Mouse (Mus musculus): ENCODE data around the gene Eral1. TPM values are rescaled to one million over a fixed set of nuclear protein-coding genes. Genes with fewer than 3 reads are reported as not detected.

The Eral1 gene
- polyA plus RNA-seq, 1 experiment, result 18.5 TPM

DNA sequence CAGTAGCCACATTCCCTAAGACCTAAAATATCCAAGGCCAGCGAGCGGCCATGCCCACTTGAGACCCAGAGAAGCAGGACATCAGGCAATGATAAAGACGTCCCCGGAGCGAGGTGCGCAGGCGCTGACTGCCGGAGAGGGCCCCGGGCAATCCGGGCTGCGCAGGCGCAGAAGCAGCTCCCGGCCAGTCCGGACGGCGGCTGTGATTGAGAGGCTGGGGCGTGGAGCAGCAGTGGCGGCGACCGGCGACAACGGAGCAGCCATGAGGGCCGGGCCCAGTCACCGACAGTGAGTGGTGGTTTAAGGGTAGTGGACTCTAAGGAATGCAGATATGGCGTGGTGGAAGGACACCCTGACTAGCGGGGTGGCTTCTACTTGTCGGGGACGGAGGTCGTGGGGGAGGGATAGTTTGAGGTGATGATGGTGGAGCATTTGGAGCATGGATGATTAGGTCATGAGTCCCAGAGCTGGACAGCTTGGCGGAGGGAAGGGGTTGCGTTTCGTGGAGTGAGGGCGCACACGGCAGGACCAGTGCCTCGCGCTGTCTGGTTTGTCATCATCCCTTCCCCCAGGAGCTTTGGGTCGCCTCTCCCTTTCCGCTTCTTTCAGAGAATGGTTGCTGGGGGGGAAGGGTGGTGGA, 14.4 kb upstream of the Eral1 start, which contains the start of gene Fam222b:
Fam222b (plus strand) TSS at position 157 of the 640 bp plus-strand sequence.
- H3K4me1 ChIP-seq (ENCODE audit: control insufficient read depth, insufficient read depth, low read length), result peaks cover 4% of the 10 kb centered on the region; the same call in 1 of the 2 replicates
- TF ChIP-seq POLR2A (IDR thresholded peaks at IDR 0.05; ENCODE audit: low read depth, low read length), result peak; percentile 91
- TF ChIP-seq CTCF (IDR thresholded peaks at IDR 0.05; ENCODE audit: borderline replicate concordance, insufficient read depth, low read length), result no peak
- H3K27ac ChIP-seq (ENCODE audit: insufficient read depth, low read length), result peak within 1 kb of the TSS; percentile 53

DNA sequence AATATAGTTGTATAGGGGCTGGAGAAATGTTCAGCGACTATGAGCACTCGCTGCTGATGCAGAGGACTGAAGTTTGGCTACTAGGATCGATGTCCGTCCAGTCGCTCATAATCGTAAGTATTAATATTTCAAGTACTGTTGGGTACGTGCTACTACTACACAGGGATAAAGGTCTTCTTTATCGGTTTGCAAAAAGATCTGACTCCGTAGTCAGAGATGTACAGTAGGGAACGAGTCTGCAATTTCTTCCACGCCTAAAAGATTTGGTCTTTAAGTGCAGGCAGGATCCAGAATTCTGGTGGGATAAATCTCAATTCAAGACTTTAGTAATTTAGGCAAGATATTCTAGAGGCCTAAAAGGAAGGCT, 13.9 kb upstream of the Eral1 start:
- H3K4me1 ChIP-seq (ENCODE audit: control insufficient read depth, insufficient read depth, low read length), result peaks cover 4% of the 10 kb centered on the region; the same call in 1 of the 2 replicates
- no peak overlapping the region for H3K27ac ChIP-seq (ENCODE audit: insufficient read depth, low read length)
- no peak for TF ChIP-seq POLR2A (IDR thresholded peaks at IDR 0.05; ENCODE audit: low read depth, low read length)
- TF ChIP-seq CTCF (IDR thresholded peaks at IDR 0.05; ENCODE audit: borderline replicate concordance, insufficient read depth, low read length), result no peak
- no peak overlapping the region for H3K4me3 ChIP-seq (ENCODE audit: insufficient read depth, low read length)

More for the DNA sequence above, 14.4 kb upstream of the Eral1 start, which contains the start of gene Fam222b:
- H3K4me3 ChIP-seq (ENCODE audit: insufficient read depth, low read length), result peak within 1 kb of the TSS; percentile 82

DNA sequence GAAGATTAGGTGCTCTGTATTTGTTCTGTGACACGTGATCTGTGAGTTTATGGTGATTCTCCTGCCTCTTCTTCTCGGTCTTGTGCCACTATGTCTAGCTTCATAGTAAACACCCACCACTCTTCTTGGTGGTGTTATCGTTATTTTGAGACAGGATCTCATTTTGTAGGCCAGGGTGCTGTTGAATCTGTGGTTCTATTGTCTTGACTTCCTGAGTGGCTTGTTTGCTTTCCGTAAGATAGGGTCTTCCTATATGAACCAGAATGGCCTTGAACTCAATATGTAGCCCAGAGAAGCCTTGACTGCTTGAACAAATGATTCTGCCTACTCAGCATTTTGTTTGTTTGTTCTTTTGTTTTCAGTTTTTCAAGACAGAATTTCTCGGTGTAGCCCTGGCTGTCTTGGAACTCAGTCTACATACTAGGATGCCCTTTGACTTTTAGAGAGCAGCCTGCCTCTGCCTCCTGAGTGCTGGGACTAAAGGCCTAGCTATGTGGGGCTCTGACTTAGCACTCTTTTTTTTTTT, 7.6 kb upstream of the Eral1 start:
- TF ChIP-seq POLR2A (IDR thresholded peaks at IDR 0.05; ENCODE audit: low read depth, low read length) (no peak), CTCF (IDR thresholded peaks at IDR 0.05; ENCODE audit: borderline replicate concordance, insufficient read depth, low read length) (no peak)
- no peak overlapping the region for H3K4me3 ChIP-seq (ENCODE audit: insufficient read depth, low read length)
- no peaks in the 10 kb centered on the region for H3K4me1 ChIP-seq (ENCODE audit: control insufficient read depth, insufficient read depth, low read length)
- H3K27ac ChIP-seq (ENCODE audit: insufficient read depth, low read length), result no peak overlapping the region

DNA sequence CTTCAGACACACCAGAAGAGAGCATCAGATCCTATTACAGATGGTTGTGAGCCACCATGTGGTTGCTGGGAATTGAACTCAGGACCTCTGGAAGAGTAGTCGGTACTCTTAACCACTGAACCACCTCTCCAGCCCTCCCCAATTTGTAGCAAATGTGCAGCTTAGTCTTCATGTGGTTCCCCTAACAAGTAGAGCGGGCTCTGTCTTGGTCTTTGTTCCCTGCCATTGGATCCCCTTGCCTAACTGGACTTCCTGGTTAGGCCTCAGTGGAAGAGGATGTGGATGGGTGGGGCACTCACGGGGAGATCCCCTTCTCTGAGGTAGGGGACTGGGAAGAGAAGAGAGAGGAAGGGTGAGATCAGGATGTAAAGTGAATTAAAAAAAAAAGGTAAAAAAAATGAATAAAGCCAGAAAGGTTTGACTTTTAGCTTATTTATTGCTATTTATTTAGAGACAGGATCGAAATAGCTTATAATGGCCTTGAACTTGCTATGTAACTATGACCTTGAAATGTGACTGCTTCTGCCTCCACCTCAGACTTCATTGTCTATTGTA, 6.8 kb upstream of the Eral1 start:
- no peak overlapping the region for H3K4me3 ChIP-seq (ENCODE audit: insufficient read depth, low read length)
- H3K4me1 ChIP-seq (ENCODE audit: control insufficient read depth, insufficient read depth, low read length), result no peaks in the 10 kb centered on the region
- TF ChIP-seq CTCF (IDR thresholded peaks at IDR 0.05; ENCODE audit: borderline replicate concordance, insufficient read depth, low read length), result no peak
- no peak for TF ChIP-seq POLR2A (IDR thresholded peaks at IDR 0.05; ENCODE audit: low read depth, low read length)
- H3K27ac ChIP-seq (ENCODE audit: insufficient read depth, low read length), result no peak overlapping the region

DNA sequence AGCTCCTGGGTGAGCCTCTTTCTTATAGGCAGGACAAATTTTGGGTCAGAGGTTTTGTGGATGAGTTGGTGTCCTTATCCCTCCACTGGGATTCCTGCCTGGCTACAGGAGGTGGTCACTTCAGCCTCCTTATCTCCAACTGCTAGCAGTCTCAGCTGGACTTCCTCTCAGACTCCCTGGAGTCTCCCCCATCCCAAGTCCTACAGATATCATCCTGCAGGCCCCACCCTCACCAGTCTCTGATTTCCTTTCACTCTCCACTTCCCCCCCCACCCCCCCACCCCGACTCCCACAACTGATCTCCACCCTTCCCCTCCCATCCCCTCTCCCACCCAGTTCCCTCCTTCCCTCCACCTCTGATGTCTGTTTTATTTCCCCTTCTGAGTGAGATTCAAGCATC, 3.4 kb upstream of the Eral1 start:
- no peak overlapping the region for H3K4me3 ChIP-seq (ENCODE audit: insufficient read depth, low read length)
- H3K4me1 ChIP-seq (ENCODE audit: control insufficient read depth, insufficient read depth, low read length), result peaks cover 4% of the 10 kb centered on the region
- no peak overlapping the region for H3K27ac ChIP-seq (ENCODE audit: insufficient read depth, low read length)
- no peak for TF ChIP-seq POLR2A (IDR thresholded peaks at IDR 0.05; ENCODE audit: low read depth, low read length)
- no peak for TF ChIP-seq CTCF (IDR thresholded peaks at IDR 0.05; ENCODE audit: borderline replicate concordance, insufficient read depth, low read length)

DNA sequence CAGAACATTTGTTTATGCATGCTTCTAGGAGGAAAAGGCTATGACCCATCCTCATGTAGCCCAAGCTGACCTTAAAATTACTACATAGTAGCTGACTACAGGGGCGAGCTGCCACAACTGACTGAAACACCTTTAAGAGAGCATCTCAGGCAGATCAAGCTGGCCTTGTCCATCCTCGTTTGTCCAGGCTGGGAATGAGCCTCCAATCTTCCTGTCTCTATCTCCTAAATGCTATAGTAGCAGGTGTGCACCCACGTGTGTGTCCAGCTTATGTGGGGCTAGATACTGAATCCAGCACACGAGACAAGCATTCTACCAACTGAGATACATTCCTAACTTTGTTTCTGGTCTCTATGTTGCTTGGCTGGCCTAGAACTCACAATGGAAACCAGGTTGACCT, 5.5 kb downstream of the Eral1 start:
- TF ChIP-seq POLR2A (IDR thresholded peaks at IDR 0.05; ENCODE audit: low read depth, low read length) (no peak), CTCF (IDR thresholded peaks at IDR 0.05; ENCODE audit: borderline replicate concordance, insufficient read depth, low read length) (no peak)

DNA sequence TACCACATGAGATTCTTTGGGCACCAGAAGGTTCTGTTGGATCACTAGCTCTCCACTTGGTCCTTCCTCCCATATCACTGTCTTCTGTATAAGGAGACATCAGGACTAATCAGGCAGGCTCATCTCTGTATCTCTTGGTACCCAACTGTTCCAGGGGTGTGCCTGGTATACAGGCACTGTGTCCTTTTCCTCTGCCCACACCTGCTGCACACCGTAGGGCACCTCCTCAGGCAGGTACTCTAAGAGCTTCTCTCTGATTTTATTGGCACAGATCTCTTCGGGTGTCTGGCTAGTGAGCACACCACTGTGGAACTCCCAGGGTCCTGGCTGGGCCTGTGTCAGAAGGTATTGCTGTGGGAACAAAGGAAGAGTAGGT, 5.9 kb downstream of the Eral1 start:
- Histone ChIP-seq H3K4me1 (ENCODE audit: control insufficient read depth, insufficient read depth, low read length) (peaks cover 4% of the 10 kb centered on the region; the same call in 1 of the 2 replicates), H3K27ac (ENCODE audit: insufficient read depth, low read length) (no peak overlapping the region), H3K4me3 (ENCODE audit: insufficient read depth, low read length) (no peak overlapping the region)
- no peak for TF ChIP-seq CTCF (IDR thresholded peaks at IDR 0.05; ENCODE audit: borderline replicate concordance, insufficient read depth, low read length)

More for the DNA sequence above, 5.5 kb downstream of the Eral1 start:
- Histone ChIP-seq H3K4me1 (ENCODE audit: control insufficient read depth, insufficient read depth, low read length) (peaks cover 4% of the 10 kb centered on the region; the same call in 1 of the 2 replicates), H3K4me3 (ENCODE audit: insufficient read depth, low read length) (no peak overlapping the region), H3K27ac (ENCODE audit: insufficient read depth, low read length) (no peak overlapping the region)

DNA sequence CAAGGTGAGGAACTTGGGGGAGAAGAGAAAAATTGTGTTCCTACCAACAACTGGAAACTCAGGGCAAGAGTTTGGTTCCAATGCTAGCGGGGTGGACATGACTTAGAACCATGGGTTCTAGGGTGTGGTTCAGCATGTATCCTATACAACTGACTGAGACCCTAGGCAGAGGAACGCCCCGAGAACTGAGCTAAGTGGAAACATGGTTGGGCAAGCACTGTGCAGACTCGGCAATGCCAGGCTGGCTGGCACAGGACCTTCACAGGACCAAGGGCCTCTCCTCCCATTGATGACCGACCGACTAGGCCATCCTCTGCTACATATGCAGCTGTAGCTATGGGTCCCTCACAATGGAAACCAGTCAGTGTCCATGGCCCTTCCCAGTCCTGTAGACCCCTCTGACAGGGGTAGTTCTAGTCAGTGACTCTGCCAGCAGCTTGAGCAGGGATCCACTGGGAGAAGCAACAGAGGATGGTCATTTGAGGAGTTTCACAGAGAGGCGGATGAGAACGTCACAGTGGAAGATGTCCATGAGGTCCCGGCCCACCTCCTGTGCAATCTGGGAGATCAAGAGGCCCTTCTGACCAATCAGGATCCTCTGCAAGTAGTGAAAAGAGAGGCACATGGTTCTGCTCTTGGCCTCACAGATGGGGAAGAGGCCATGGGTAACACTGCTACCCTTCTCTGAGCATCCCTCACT, 6.5 kb downstream of the Eral1 start:
- Histone ChIP-seq H3K4me1 (ENCODE audit: control insufficient read depth, insufficient read depth, low read length) (no peaks in the 10 kb centered on the region), H3K27ac (ENCODE audit: insufficient read depth, low read length) (no peak overlapping the region), H3K4me3 (ENCODE audit: insufficient read depth, low read length) (no peak overlapping the region)
- TF ChIP-seq POLR2A (IDR thresholded peaks at IDR 0.05; ENCODE audit: low read depth, low read length) (no peak), CTCF (IDR thresholded peaks at IDR 0.05; ENCODE audit: borderline replicate concordance, insufficient read depth, low read length) (no peak)

DNA sequence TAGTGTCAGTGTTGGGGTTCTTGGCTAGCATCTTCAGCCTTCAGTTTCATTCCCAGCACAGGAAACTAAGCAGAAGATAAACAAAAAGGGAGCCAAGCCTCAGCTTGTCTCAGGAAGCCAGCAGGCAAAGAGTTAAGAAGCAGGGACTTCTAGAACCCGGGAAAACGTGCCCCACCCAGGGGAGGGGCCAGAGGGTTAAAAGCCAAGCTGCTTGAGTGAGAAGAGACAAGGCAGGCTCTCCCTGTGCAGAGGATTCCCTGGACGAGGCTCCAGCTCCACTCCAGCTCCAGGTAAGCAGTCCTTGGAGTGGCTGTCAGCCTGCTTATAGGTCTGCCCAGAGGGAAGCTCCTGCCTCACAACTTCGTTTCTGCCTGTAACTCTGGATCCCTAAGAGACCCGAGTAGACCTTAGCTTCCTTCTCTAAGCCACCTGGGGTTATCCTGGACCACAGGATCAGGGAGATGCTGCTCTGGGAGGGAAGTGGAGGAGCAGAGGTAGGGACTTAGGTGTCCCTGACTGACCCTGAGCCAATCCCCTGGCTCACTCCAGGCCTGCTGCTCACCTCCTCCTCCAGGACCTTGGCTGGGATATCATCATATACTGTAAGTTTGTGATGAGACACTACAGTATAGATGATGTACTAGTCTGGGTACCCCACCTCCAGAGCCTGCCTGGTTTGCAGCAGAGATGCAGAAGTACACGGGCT, 7.6 kb downstream of the Eral1 start:
- H3K4me3 ChIP-seq (ENCODE audit: insufficient read depth, low read length), result no peak overlapping the region
- no peak overlapping the region for H3K27ac ChIP-seq (ENCODE audit: insufficient read depth, low read length)
- no peaks in the 10 kb centered on the region for H3K4me1 ChIP-seq (ENCODE audit: control insufficient read depth, insufficient read depth, low read length)
- TF ChIP-seq CTCF (IDR thresholded peaks at IDR 0.05; ENCODE audit: borderline replicate concordance, insufficient read depth, low read length) (no peak), POLR2A (IDR thresholded peaks at IDR 0.05; ENCODE audit: low read depth, low read length) (no peak)

All from embryonic fibroblast, embryonic 13.5 days (primary cell).